In genomic region chr17:67629211-67629657, GRCm38 (mm10) we compare ENCODE assay signal across 9 mouse cellular contexts. TPM values are rescaled to one million over a fixed set of nuclear protein-coding genes. Genes with fewer than 3 reads are reported as not detected.
DNase-seq lines count a peak whose midpoint lies in the region; ATAC-seq and TF ChIP-seq lines count a peak whose summit lies in the region.
"Had no signal": no experiment of that assay in that cellular context is flagged by ENCODE, and none has a peak within 500 bp of the region (broad histone marks: within the 10 kb centered on the region; RNA-seq: fewer than 3 reads in every experiment).

No protein-coding gene starts in this region.

- H3K9me3 ChIP-seq in heart, embryonic 15.5 days (replicated peaks): no peaks in the 10 kb centered on the region
- H3K9me3 ChIP-seq in lung, embryonic 15.5 days: no peaks in the 10 kb centered on the region
- H3K9me3 ChIP-seq in stomach, embryonic 16.5 days (replicated peaks; ENCODE audit: control insufficient read depth, low read length): no peaks in the 10 kb centered on the region
- no peaks in the 10 kb centered on the region for H3K9me3 ChIP-seq in liver, embryonic 11.5 days (ENCODE audit: control insufficient read depth, low read length)
- H3K9me3 ChIP-seq: liver, embryonic 13.5 days had no signal

- H3K4me3 ChIP-seq in embryonic fibroblast, embryonic 13.5 days (ENCODE audit: insufficient read depth, low read length): no peak overlapping the region
- no peak overlapping the region for H3K4me3 ChIP-seq in heart, embryonic 15.5 days
- H3K4me3 ChIP-seq in lung, embryonic 15.5 days: no peak overlapping the region
- no peak overlapping the region for H3K4me3 ChIP-seq in stomach, embryonic 16.5 days (replicated peaks; ENCODE audit: low read length)
- H3K4me3 ChIP-seq in liver, embryonic 11.5 days (ENCODE audit: low read depth, low read length): no peak overlapping the region
- H3K4me3 ChIP-seq: liver, embryonic 13.5 days had no signal

- 23% methylated on average over 13 of the region's 13 CpGs for WGBS in heart, embryonic 15.5 days
- WGBS in lung, embryonic 15.5 days: 21% methylated on average over 13 of the region's 13 CpGs
- 27% methylated on average over 13 of the region's 13 CpGs for WGBS in stomach, embryonic 16.5 days
- WGBS in liver, embryonic 11.5 days: 53% methylated on average over 13 of the region's 13 CpGs

- peak overlapping the region; percentile 39 for H3K27ac ChIP-seq in embryonic fibroblast, embryonic 13.5 days (ENCODE audit: insufficient read depth, low read length)
- peak overlapping the region; percentile 57 for H3K27ac ChIP-seq in heart, embryonic 15.5 days
- H3K27ac ChIP-seq in lung, embryonic 15.5 days: no peak overlapping the region
- no peak overlapping the region for H3K27ac ChIP-seq in stomach, embryonic 16.5 days (ENCODE audit: low read length)
- no peak overlapping the region for H3K27ac ChIP-seq in liver, embryonic 11.5 days (ENCODE audit: low read depth, low read length)
- H3K27ac ChIP-seq: liver, embryonic 13.5 days had no signal

- DNase-seq in urinary bladder, adult 18-20 months (ENCODE audit: low spot score in 2 of 2): peak; percentile 22 to 23
- no peak for DNase-seq in urinary bladder, postnatal 25 days (ENCODE audit: low spot score)
- DNase-seq in liver, embryonic 11.5 days (ENCODE audit: low spot score): no peak
- DNase-seq in cerebellum, postnatal 36 days: no peak
- DNase-seq: liver, embryonic 13.5 days had no signal

- no peaks in the 10 kb centered on the region for H3K27me3 ChIP-seq in heart, embryonic 15.5 days
- no peaks in the 10 kb centered on the region for H3K27me3 ChIP-seq in lung, embryonic 15.5 days
- no peaks in the 10 kb centered on the region for H3K27me3 ChIP-seq in stomach, embryonic 16.5 days (ENCODE audit: control insufficient read depth, insufficient read depth, low read length)
- no peaks in the 10 kb centered on the region for H3K27me3 ChIP-seq in liver, embryonic 11.5 days (replicated peaks; ENCODE audit: control insufficient read depth, insufficient read depth, low read length)
- H3K27me3 ChIP-seq: liver, embryonic 13.5 days had no signal

- H3K36me3 ChIP-seq in heart, embryonic 15.5 days: no peaks in the 10 kb centered on the region
- H3K36me3 ChIP-seq in lung, embryonic 15.5 days: no peaks in the 10 kb centered on the region
- H3K36me3 ChIP-seq in stomach, embryonic 16.5 days (ENCODE audit: control insufficient read depth, insufficient read depth, low read length): no peaks in the 10 kb centered on the region
- H3K36me3 ChIP-seq in liver, embryonic 11.5 days (ENCODE audit: control insufficient read depth, insufficient read depth, low read length): no peaks in the 10 kb centered on the region
- H3K36me3 ChIP-seq: liver, embryonic 13.5 days had no signal

- TF ChIP-seq CTCF in embryonic fibroblast, embryonic 13.5 days (IDR thresholded peaks at IDR 0.05; ENCODE audit: borderline replicate concordance, insufficient read depth, low read length): no peak

- ATAC-seq in heart, embryonic 15.5 days (replicated peaks; ENCODE audit: insufficient number of reproducible peaks, insufficient read depth, low FRiP score, low read depth): peak; percentile 84
- ATAC-seq in lung, embryonic 15.5 days (ENCODE audit: borderline replicate concordance, extremely low read depth, low FRiP score, low TSS enrichment): peak; percentile 64
- ATAC-seq in stomach, embryonic 16.5 days (ENCODE audit: insufficient read depth, low FRiP score): peak; percentile 64; the same call in 1 of the 2 replicates
- ATAC-seq in liver, embryonic 11.5 days (replicated peaks; ENCODE audit: low FRiP score): no peak

- peak overlapping the region; percentile 19; the same call in 1 of the 2 replicates for H3K4me2 ChIP-seq in heart, embryonic 15.5 days
- H3K4me2 ChIP-seq in lung, embryonic 15.5 days: no peak overlapping the region
- H3K4me2 ChIP-seq in stomach, embryonic 16.5 days (ENCODE audit: low read depth, low read length): no peak overlapping the region
- no peak overlapping the region for H3K4me2 ChIP-seq in liver, embryonic 11.5 days
- H3K4me2 ChIP-seq: liver, embryonic 13.5 days had no signal

- TF ChIP-seq POLR2A in embryonic fibroblast, embryonic 13.5 days (IDR thresholded peaks at IDR 0.05; ENCODE audit: low read depth, low read length): no peak

- no peaks in the 10 kb centered on the region for H3K4me1 ChIP-seq in embryonic fibroblast, embryonic 13.5 days (ENCODE audit: control insufficient read depth, insufficient read depth, low read length)
- peaks cover 10% of the 10 kb centered on the region for H3K4me1 ChIP-seq in heart, embryonic 15.5 days (replicated peaks)
- H3K4me1 ChIP-seq in lung, embryonic 15.5 days: peaks cover 9% of the 10 kb centered on the region
- peaks cover 4% of the 10 kb centered on the region; the same call in 1 of the 2 replicates for H3K4me1 ChIP-seq in stomach, embryonic 16.5 days (ENCODE audit: control insufficient read depth, insufficient read depth, low read length)
- H3K4me1 ChIP-seq in liver, embryonic 11.5 days (replicated peaks; ENCODE audit: control insufficient read depth, insufficient read depth, low read length): no peaks in the 10 kb centered on the region
- H3K4me1 ChIP-seq: liver, embryonic 13.5 days had no signal

- H3K9ac ChIP-seq in heart, embryonic 15.5 days: no peak overlapping the region
- H3K9ac ChIP-seq in lung, embryonic 15.5 days: no peak overlapping the region
- no peak overlapping the region for H3K9ac ChIP-seq in stomach, embryonic 16.5 days (ENCODE audit: low read length)
- H3K9ac ChIP-seq in liver, embryonic 11.5 days (ENCODE audit: low read depth, low read length): no peak overlapping the region
- H3K9ac ChIP-seq: liver, embryonic 13.5 days had no signal

RNA-seq across cellular contexts. Expression of gene Lrrc30, which starts 3.3 kb away (rescaled TPM):
- polyA plus RNA-seq in embryonic fibroblast, embryonic 13.5 days (2011; ENCODE audit: insufficient read length, low read depth, missing spikeins): not detected in 2 replicates
- polyA plus RNA-seq in heart, embryonic 15.5 days (2015; fragmentation: Nextera tagmentation; extraction: Ambion mirVana): not detected in 2 replicates
- polyA plus RNA-seq in lung, embryonic 15.5 days (2015; fragmentation: Nextera tagmentation; extraction: Ambion mirVana): not detected in 2 replicates
- polyA plus RNA-seq in stomach, embryonic 16.5 days (2015; fragmentation: Nextera tagmentation; extraction: Ambion mirVana): 0.25 TPM in 1 of 2 replicates, not detected in the other
- polyA plus RNA-seq in liver, embryonic 11.5 days (2014; fragmentation: Nextera tagmentation; extraction: Ambion mirVana): not detected in 2 replicates
- polyA plus RNA-seq: liver, embryonic 13.5 days had no signal

Comparison
In these comparisons a context has a peak if more than half of its experiments do, and no peak if none do; other contexts are left out.
1. DNase-seq: peak in urinary bladder, adult 18-20 months (2 of 2); none in urinary bladder, postnatal 25 days (single experiment), liver, embryonic 11.5 days (single experiment) and cerebellum, postnatal 36 days (0 of 2).
2. H3K27ac ChIP-seq: peak in embryonic fibroblast, embryonic 13.5 days (single experiment) and heart, embryonic 15.5 days (single experiment); none in lung, embryonic 15.5 days (single experiment), stomach, embryonic 16.5 days (single experiment) and liver, embryonic 11.5 days (single experiment).